Mouse (Mus musculus): ENCODE results near the gene Wdr38. TPM values are rescaled to one million over a fixed set of nuclear protein-coding genes. Genes with fewer than 3 reads are reported as not detected.

The Wdr38 gene
- total RNA-seq (2021), result under 1 TPM; 0.71 to 0.79 TPM
- long read RNA-seq, partial matches to known transcripts, result 0 of 2 reads
- long read RNA-seq, other reads (novel, unspliced or antisense), result 2 of 2 reads

DNA sequence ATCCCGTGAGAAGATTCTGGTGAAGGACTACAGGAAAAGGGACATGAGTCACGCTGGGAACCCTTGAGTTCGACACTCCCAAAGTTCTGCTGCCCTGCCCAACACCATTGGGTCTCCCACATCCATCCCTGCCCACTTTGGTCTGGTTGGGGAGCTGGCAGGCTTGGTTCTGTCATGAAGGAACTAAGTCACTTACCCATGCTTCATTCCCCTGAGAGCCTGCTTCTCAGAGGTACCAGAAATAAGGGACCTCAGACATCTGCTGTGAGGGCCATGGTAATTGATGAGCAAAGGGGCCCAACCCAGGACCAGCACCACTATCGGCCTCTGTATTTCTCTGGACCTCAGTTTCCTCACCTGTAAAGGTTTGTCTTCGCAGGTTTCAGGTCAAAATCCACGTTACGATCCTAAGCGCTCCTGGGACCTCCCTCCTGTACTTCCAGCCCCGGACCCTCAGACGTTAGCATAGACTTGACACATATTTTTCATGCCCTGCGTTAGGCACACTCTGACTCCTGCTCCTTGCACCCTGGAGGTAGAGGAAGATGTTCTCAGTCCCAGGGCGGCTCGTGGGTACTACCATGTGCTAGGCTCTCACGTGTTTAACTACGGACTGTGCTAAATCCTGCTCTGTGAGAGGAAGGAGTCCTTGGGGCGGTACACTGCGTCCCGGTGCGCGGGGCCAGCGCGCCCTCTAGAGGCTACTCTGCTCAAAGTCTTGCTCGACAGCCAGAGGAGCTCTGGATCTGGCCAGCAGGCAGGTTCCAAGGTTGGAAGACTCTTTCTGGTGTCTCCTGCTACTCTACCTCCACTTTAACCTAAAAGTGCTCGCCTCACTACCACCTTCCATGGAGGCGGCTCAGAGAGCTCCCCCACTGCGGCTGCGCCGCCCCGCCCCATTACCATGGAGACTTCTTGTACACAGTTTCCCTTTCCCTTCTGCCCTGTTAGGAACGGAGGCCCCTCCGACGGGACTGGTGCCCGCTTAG, at the start of gene Wdr38:
Wdr38 (plus strand) TSS at position 91 of the 989 bp plus-strand sequence.
- peak; percentile 82 to 93 for DNase-seq (ENCODE audit: low spot score in 2 of 2)

GRCm38 (mm10) chr2:38947566-38947965, 49.7 kb upstream of the Wdr38 start:
- no peak for DNase-seq (ENCODE audit: low spot score in 2 of 2)

- DNase-seq (ENCODE audit: low spot score in 2 of 2), result peak; percentile 77 to 94
Measured at GRCm38 (mm10) chr2:38950281-38950719, 47.0 kb upstream of the Wdr38 start.

DNA sequence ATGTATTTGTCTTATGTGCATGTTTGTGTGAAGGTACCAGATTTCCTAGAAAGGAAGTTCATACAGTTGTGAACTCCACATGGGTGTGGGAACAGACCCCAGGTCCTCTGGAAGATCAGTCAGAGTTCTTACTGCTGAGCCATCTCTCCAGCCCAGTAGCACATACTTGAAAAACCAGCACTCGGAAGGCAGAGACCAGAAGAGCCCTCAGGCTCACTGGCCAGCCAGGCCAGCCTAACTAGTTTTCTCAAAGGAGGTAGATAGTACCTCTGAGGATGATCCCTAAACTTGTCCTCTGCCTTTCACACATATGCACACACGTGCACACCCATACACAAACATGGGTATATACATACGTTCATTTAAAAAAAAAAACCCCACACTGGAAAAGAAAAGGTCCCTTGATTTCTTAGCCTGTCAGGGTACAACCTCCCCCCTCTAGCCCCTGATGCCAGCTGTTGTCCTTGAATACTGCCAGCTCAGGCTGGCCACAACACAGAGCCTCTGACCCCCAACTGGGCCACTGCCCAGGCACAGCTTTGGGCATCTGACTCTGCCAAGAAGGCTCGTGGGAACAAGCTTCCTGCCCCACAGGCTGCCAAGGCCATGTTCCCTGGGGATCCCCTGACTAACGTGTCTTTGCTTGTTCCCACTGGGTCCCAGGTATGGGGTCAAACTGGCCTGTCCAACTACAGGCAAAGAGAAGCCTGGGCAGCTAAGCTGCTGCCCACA, 44.0 kb upstream of the Wdr38 start:
- peak; percentile 48 to 67 for DNase-seq (ENCODE audit: low spot score in 2 of 2)

- DNase-seq (ENCODE audit: low spot score in 2 of 2), result no peak
Measured at GRCm38 (mm10) chr2:38956062-38956461, 41.2 kb upstream of the Wdr38 start.

DNA sequence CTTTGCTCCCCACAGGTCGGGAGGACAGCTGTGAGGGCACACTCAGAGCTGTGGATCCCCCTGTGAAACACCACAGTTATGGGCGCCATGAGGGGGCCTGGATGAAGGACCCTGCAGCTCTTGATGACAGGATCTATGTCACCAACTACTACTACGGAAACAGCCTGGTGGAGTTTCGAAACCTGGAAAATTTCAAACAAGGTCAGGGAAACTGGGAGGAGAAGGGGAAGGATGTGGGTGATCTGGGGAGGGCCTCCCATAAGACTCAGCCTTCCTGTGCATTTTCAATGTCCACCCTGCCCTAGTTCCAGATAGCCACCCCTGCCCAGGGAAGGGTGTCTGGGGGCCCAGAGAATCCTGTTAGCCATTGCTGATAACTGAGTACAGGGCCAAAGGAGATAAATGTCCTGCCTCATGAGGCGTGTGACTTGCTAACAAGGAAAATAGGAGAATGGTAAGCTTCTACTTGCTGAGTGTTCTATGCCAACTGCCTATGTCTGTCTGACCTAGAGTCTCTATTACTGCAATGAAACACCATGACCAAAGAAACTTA, 39.5 kb upstream of the Wdr38 start:
- DNase-seq (ENCODE audit: low spot score in 2 of 2), result no peak

GRCm38 (mm10) chr2:38964198-38964597, 33.1 kb upstream of the Wdr38 start:
- DNase-seq (ENCODE audit: low spot score in 2 of 2), result no peak

DNA sequence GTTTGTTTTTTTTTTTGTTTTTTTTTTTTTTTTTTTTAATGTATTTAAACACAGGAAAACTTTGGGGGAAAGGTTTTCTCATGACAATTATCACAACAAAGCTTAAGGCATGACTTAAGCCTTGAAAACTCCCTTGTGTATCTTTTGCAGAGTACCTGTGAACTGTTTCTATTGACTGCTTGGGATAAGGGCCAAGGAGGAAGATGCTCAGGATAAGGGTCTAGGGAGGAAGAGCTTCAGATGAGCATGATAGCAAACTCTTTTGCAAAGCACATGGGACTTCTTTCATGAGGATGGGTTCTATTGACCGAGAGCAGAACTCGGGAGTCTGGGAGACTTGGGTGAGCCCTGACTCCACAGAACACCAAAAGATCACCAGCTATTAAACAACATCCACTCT, 27.6 kb upstream of the Wdr38 start:
- DNase-seq (ENCODE audit: low spot score in 2 of 2), result no peak

- no peak for DNase-seq (ENCODE audit: low spot score in 2 of 2)
Measured at GRCm38 (mm10) chr2:38970057-38970456, 27.2 kb upstream of the Wdr38 start.

DNA sequence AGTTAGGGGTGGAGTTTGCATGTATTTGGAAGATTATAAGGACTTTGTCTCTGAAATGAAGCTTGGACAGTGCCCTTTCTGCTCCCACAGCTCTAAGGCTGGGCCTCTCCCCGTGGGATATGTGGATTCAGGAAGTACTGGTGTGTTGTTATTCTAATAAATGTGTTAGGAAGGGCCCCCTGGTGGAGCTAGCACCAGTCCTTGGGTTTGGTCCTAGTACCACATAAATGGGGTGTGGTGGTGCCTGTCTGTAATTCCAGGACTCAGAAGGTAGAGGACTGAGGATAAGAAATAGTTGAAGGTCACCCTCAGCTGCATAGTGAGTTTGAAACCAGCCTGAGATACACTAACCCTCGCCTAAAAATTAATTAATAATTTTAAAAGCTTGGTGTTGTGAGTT, 24.1 kb upstream of the Wdr38 start:
- no peak for DNase-seq (ENCODE audit: low spot score in 2 of 2)

DNA sequence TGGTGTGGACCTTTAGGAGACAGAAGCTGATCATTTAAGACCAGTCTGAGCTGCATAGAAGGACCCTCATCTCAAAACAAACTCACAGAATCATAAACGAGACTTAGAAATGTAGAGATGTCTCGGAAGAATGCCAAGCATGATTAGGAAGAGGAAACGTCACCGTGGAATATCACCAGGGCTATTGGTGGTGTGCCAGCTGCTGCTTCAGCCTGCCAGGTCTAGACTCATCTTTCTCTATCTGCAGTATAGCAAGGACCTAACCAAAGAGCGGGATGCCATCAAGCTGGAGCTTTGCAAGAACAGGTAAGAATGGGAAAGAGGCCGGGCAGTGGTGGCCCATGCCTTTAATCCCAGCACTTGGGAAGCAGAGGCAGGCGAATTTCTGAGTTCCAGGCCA, 23.6 kb upstream of the Wdr38 start:
- no peak for DNase-seq (ENCODE audit: low spot score in 2 of 2)

GRCm38 (mm10) chr2:38974171-38974570, 23.1 kb upstream of the Wdr38 start:
- DNase-seq (ENCODE audit: low spot score in 2 of 2), result no peak

- DNase-seq (ENCODE audit: low spot score in 2 of 2), result no peak
Measured at GRCm38 (mm10) chr2:38975181-38975580, 22.1 kb upstream of the Wdr38 start.

- DNase-seq (ENCODE audit: low spot score in 2 of 2), result no peak
Measured at GRCm38 (mm10) chr2:38975941-38976805, 21.1 kb upstream of the Wdr38 start.

- no peak for DNase-seq (ENCODE audit: low spot score in 2 of 2)
Measured at GRCm38 (mm10) chr2:38977837-38978236, 19.4 kb upstream of the Wdr38 start.

DNA sequence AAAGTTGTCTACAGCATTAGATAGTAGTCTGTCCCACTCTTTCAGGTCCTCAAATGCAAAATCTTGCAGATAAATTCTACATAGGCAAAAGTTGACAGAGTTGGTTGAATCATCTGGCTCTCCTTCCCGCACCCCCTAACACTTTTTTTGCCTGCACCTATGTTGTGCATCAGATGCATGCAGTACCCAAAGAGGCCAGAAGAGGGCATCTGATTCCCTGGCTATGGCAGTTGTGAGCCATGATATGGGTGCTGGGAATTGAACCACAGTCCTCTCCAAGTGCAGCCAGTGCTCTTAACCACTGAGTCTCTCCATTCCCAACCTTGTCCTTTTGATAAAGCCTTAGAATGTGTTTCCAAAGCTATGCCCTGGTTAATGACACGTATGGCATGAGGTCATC, 13.8 kb upstream of the Wdr38 start:
- no peak for DNase-seq (ENCODE audit: low spot score in 2 of 2)

DNA sequence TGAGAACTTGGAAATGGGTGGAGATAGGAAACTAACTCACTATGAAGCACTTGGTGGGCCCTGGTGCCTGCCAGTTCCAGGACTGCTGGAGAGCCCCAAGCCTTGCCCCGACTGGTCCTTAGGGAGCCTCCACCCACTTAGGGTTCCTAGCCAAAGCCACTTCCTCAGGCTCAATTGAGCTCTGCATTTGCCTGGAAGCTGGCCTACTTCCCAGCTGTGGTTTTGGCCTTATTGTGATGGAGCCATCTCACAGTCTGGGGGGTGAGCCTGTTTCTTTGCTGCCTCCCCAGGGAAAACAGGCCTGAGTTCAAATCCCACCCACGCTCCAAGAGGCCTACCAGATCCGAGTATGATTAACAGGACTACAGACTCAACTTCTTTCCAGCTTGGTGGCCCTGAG, 10.7 kb upstream of the Wdr38 start:
- DNase-seq (ENCODE audit: low spot score in 2 of 2), result no peak

DNA sequence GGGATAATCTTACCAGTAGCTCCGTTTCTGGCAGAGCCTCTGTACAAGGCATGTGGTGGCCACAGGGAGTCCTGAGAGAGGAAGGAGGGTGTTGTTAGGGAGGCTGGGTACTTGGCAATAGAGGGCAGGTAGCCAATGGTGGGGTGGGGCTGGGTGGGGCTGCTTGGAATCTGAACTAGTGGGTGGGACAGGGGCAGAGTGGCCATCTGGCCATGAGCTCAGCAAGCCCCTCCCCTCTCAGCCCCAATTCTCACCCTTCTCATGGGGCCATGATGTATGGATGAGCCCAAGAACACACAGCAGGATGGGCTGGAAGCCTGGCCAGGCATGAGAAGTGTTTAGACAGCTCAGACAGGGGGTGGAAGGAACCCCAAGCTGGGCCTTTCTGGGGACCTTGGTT, 9.9 kb upstream of the Wdr38 start:
- DNase-seq (ENCODE audit: low spot score in 2 of 2), result no peak

GRCm38 (mm10) chr2:38987803-38988510, 9.3 kb upstream of the Wdr38 start:
- DNase-seq (ENCODE audit: low spot score in 2 of 2), result no peak

DNA sequence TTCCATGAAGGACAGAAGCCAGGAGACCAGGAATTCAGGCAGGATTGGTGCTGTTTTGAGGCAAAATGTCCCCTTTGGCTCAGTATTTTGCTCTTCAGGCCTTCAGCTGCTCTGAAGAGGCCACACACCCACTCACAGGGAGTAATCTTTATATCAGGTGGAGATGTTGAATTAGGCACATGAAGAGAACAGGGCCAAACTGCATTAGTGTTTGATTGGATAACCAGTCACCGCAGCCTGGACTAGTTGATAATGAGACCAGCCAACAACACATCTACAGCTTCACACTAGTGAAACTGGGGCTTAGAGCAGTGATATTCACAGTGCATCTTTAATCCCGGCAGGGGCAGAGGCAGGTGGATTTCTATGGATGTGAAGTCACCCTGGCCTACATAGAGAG, 8.3 kb upstream of the Wdr38 start:
- no peak for DNase-seq (ENCODE audit: low spot score in 2 of 2)
